9 mouse cellular contexts compared by ENCODE assay signal in the genomic region with DNA sequence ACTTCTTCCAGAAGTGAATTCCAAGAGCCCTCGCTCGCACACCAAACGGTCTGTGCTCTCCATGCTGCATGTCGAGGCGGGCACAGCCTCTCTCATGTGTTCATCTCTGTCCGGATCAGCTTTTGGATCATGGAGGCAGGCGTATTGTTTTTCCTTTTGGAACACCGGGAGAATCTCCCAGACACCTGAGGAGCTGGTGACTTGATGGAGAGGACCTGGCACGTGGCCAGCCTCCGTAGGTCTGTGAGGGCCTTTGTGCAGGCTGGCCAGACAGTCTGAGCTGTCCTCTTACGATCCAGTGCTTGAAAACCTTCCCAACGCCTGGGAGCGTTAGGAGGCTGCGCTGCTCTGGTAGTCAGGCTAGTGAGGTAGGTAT. TPM values are rescaled to one million over a fixed set of nuclear protein-coding genes. Genes with fewer than 3 reads are reported as not detected.
DNase-seq lines count a peak whose midpoint lies in the region; ATAC-seq and TF ChIP-seq lines count a peak whose summit lies in the region.
"Had no signal": no experiment of that assay in that cellular context is flagged by ENCODE, and none has a peak within 500 bp of the region (broad histone marks: within the 10 kb centered on the region; RNA-seq: fewer than 3 reads in every experiment).

No protein-coding gene starts in this region.

- WGBS in kidney, embryonic 15.5 days: under 1% methylated on average over 14 of the region's 14 CpGs
- under 1% methylated on average over 14 of the region's 14 CpGs for WGBS in bone marrow, adult 2 months
- 1% methylated on average over 14 of the region's 14 CpGs for WGBS in forebrain, embryonic 13.5 days
- 0% methylated on average over 14 of the region's 14 CpGs for WGBS in liver, embryonic 13.5 days (ENCODE audit: insufficient replicate concordance)
- under 1% methylated on average over 14 of the region's 14 CpGs for WGBS in stomach, embryonic 15.5 days

- no peak for TF ChIP-seq CTCF in bone marrow, adult 2 months (IDR thresholded peaks at IDR 0.05; ENCODE audit: control insufficient read depth, insufficient read depth, low read length)

- peak overlapping the region; percentile 83 for H3K4me2 ChIP-seq in kidney, embryonic 15.5 days
- H3K4me2 ChIP-seq in forebrain, embryonic 13.5 days: peak overlapping the region; percentile 98
- peak overlapping the region; percentile 93 for H3K4me2 ChIP-seq in liver, embryonic 13.5 days
- peak overlapping the region; percentile 81 for H3K4me2 ChIP-seq in stomach, embryonic 15.5 days

- peak overlapping the region; percentile 62 for H3K4me3 ChIP-seq in kidney, embryonic 15.5 days (replicated peaks)
- H3K4me3 ChIP-seq in bone marrow, adult 2 months (replicated peaks; ENCODE audit: control insufficient read depth, low read depth, low read length): peak overlapping the region; percentile 82
- H3K4me3 ChIP-seq in forebrain, embryonic 13.5 days: peak overlapping the region; percentile 79
- H3K4me3 ChIP-seq in liver, embryonic 13.5 days (replicated peaks): peak overlapping the region; percentile 84
- peak overlapping the region; percentile 76 for H3K4me3 ChIP-seq in stomach, embryonic 15.5 days (replicated peaks)

- H3K9ac ChIP-seq in kidney, embryonic 15.5 days: peak overlapping the region; percentile 86
- H3K9ac ChIP-seq in forebrain, embryonic 13.5 days: peak overlapping the region; percentile 91
- H3K9ac ChIP-seq in liver, embryonic 13.5 days: peak overlapping the region; percentile 89
- peak overlapping the region; percentile 60; the same call in 1 of the 2 replicates for H3K9ac ChIP-seq in stomach, embryonic 15.5 days

- peak; percentile 15; the same call in 1 of the 2 replicates for ATAC-seq in kidney, embryonic 15.5 days (replicated peaks; ENCODE audit: low FRiP score)
- peak; percentile 9; the same call in 1 of the 2 replicates for ATAC-seq in forebrain, embryonic 13.5 days
- peak; percentile 14; the same call in 1 of the 2 replicates for ATAC-seq in liver, embryonic 13.5 days (ENCODE audit: low read depth)
- no peak; the same call in 1 of the 2 replicates for ATAC-seq in stomach, embryonic 15.5 days (ENCODE audit: insufficient read depth, low FRiP score, low read depth)

- H3K27ac ChIP-seq in kidney, embryonic 15.5 days: peak overlapping the region; percentile 88
- peak overlapping the region; percentile 76; the same call in 1 of the 2 replicates for H3K27ac ChIP-seq in bone marrow, adult 2 months (ENCODE audit: control insufficient read depth, insufficient read depth, low read depth, low read length, poor library complexity)
- H3K27ac ChIP-seq in forebrain, embryonic 13.5 days: peak overlapping the region; percentile 86
- H3K27ac ChIP-seq in liver, embryonic 13.5 days: peak overlapping the region; percentile 83
- H3K27ac ChIP-seq in stomach, embryonic 15.5 days: peak overlapping the region; percentile 67; the same call in 1 of the 2 replicates

- H3K9me3 ChIP-seq in kidney, embryonic 15.5 days (replicated peaks): 0 out of 2 replicates have a peak, but pooled peaks cover 3% of the 10 kb centered on the region
- H3K9me3 ChIP-seq in forebrain, embryonic 13.5 days (replicated peaks): no peaks in the 10 kb centered on the region
- no peaks in the 10 kb centered on the region for H3K9me3 ChIP-seq in liver, embryonic 13.5 days (replicated peaks)
- no peaks in the 10 kb centered on the region for H3K9me3 ChIP-seq in stomach, embryonic 15.5 days

- peaks cover 21% of the 10 kb centered on the region for H3K36me3 ChIP-seq in kidney, embryonic 15.5 days
- H3K36me3 ChIP-seq in forebrain, embryonic 13.5 days (ENCODE audit: poor library complexity, severe bottlenecking): peaks cover 20% of the 10 kb centered on the region
- H3K36me3 ChIP-seq in liver, embryonic 13.5 days: peaks cover 22% of the 10 kb centered on the region
- peaks cover 12% of the 10 kb centered on the region; the same call in 1 of the 2 replicates for H3K36me3 ChIP-seq in stomach, embryonic 15.5 days

- DNase-seq in kidney, adult 9 months: no peak
- no peak for DNase-seq in liver, embryonic 13.5 days
- no peak for DNase-seq in spleen, adult 18-20 months
- DNase-seq in c-Kit-positive CD71-positive TER-119-positive erythroid progenitor cells, embryonic 14.5 days (ENCODE audit: low spot score): no peak

- no peak for TF ChIP-seq POLR2A in bone marrow, adult 2 months (IDR thresholded peaks at IDR 0.05; ENCODE audit: borderline replicate concordance, control insufficient read depth, low read depth, low read length)

- H3K4me1 ChIP-seq in kidney, embryonic 15.5 days: peaks cover 32% of the 10 kb centered on the region
- peaks cover 2% of the 10 kb centered on the region; the same call in 1 of the 2 replicates for H3K4me1 ChIP-seq in bone marrow, adult 2 months (ENCODE audit: control insufficient read depth, insufficient read depth, low read length)
- peaks cover 41% of the 10 kb centered on the region for H3K4me1 ChIP-seq in forebrain, embryonic 13.5 days
- H3K4me1 ChIP-seq in liver, embryonic 13.5 days (replicated peaks): peaks cover 58% of the 10 kb centered on the region
- peaks cover 29% of the 10 kb centered on the region for H3K4me1 ChIP-seq in stomach, embryonic 15.5 days

- H3K27me3 ChIP-seq in kidney, embryonic 15.5 days: peaks cover 39% of the 10 kb centered on the region
- peaks cover 22% of the 10 kb centered on the region for H3K27me3 ChIP-seq in forebrain, embryonic 13.5 days
- H3K27me3 ChIP-seq in liver, embryonic 13.5 days: peaks cover 25% of the 10 kb centered on the region
- H3K27me3 ChIP-seq in stomach, embryonic 15.5 days (replicated peaks): peaks cover 18% of the 10 kb centered on the region

RNA-seq across cellular contexts. Expression of gene Slc25a1, which starts 5.9 kb away (rescaled TPM):
- polyA plus RNA-seq in kidney, embryonic 15.5 days (2015; fragmentation: Nextera tagmentation; extraction: Ambion mirVana): 93.1 and 94.5 TPM in 2 replicates
- polyA plus RNA-seq in bone marrow, adult 2 months (2011; ENCODE audit: insufficient read depth, insufficient read length, low replicate concordance, missing spikeins): 15.2 and 19.9 TPM in 2 replicates
- polyA plus RNA-seq in forebrain, embryonic 13.5 days (2015; fragmentation: Nextera tagmentation; extraction: Ambion mirVana): 104 and 118 TPM in 2 replicates
- 78.6 and 83.0 TPM in 2 replicates for polyA plus RNA-seq in liver, embryonic 13.5 days (2015; fragmentation: Nextera tagmentation; extraction: Ambion mirVana)
- 124 and 134 TPM in 2 replicates for polyA plus RNA-seq in stomach, embryonic 15.5 days (2015; fragmentation: Nextera tagmentation; extraction: Ambion mirVana)

RNA-seq across cellular contexts. Expression of gene Gsc2, which starts 7.3 kb away (rescaled TPM):
- polyA plus RNA-seq in kidney, embryonic 15.5 days (2015; fragmentation: Nextera tagmentation; extraction: Ambion mirVana): not detected in 2 replicates
- not detected in 2 replicates for polyA plus RNA-seq in bone marrow, adult 2 months (2011; ENCODE audit: insufficient read depth, insufficient read length, low replicate concordance, missing spikeins)
- 0.32 TPM in 1 of 2 replicates, not detected in the other for polyA plus RNA-seq in forebrain, embryonic 13.5 days (2015; fragmentation: Nextera tagmentation; extraction: Ambion mirVana)
- not detected in 2 replicates for polyA plus RNA-seq in liver, embryonic 13.5 days (2015; fragmentation: Nextera tagmentation; extraction: Ambion mirVana)
- not detected in 2 replicates for polyA plus RNA-seq in stomach, embryonic 15.5 days (2015; fragmentation: Nextera tagmentation; extraction: Ambion mirVana)
- polyA plus RNA-seq: large intestine, adult 2 months had no signal

RNA-seq across cellular contexts. Expression of gene Ess2, which starts 11.0 kb away (rescaled TPM):
- 39.0 and 42.3 TPM in 2 replicates for polyA plus RNA-seq in kidney, embryonic 15.5 days (2015; fragmentation: Nextera tagmentation; extraction: Ambion mirVana)
- 14.2 and 19.2 TPM in 2 replicates for polyA plus RNA-seq in bone marrow, adult 2 months (2011; ENCODE audit: insufficient read depth, insufficient read length, low replicate concordance, missing spikeins)
- 48.9 and 54.6 TPM in 2 replicates for polyA plus RNA-seq in forebrain, embryonic 13.5 days (2015; fragmentation: Nextera tagmentation; extraction: Ambion mirVana)
- 11.7 and 11.8 TPM in 2 replicates for polyA plus RNA-seq in liver, embryonic 13.5 days (2015; fragmentation: Nextera tagmentation; extraction: Ambion mirVana)
- 31.7 and 35.5 TPM in 2 replicates for polyA plus RNA-seq in stomach, embryonic 15.5 days (2015; fragmentation: Nextera tagmentation; extraction: Ambion mirVana)

RNA-seq across cellular contexts. Expression of gene Tssk2, which starts 23.7 kb away (rescaled TPM):
- polyA plus RNA-seq in kidney, embryonic 15.5 days (2015; fragmentation: Nextera tagmentation; extraction: Ambion mirVana): 0.12 TPM in 1 of 2 replicates, not detected in the other
- not detected in 2 replicates for polyA plus RNA-seq in bone marrow, adult 2 months (2011; ENCODE audit: insufficient read depth, insufficient read length, low replicate concordance, missing spikeins)
- polyA plus RNA-seq in forebrain, embryonic 13.5 days (2015; fragmentation: Nextera tagmentation; extraction: Ambion mirVana): not detected in 2 replicates
- not detected in 2 replicates for polyA plus RNA-seq in liver, embryonic 13.5 days (2015; fragmentation: Nextera tagmentation; extraction: Ambion mirVana)
- 0.09 TPM in 1 of 2 replicates, not detected in the other for polyA plus RNA-seq in stomach, embryonic 15.5 days (2015; fragmentation: Nextera tagmentation; extraction: Ambion mirVana)
- polyA plus RNA-seq: large intestine, adult 2 months had no signal

RNA-seq across cellular contexts. Expression of gene Dgcr2, which starts 23.8 kb away (rescaled TPM):
- polyA plus RNA-seq in kidney, embryonic 15.5 days (2015; fragmentation: Nextera tagmentation; extraction: Ambion mirVana): 86.0 and 91.9 TPM in 2 replicates
- polyA plus RNA-seq in bone marrow, adult 2 months (2011; ENCODE audit: insufficient read depth, insufficient read length, low replicate concordance, missing spikeins): 7.7 and 22.4 TPM in 2 replicates
- polyA plus RNA-seq in forebrain, embryonic 13.5 days (2015; fragmentation: Nextera tagmentation; extraction: Ambion mirVana): 85.6 and 101 TPM in 2 replicates
- polyA plus RNA-seq in liver, embryonic 13.5 days (2015; fragmentation: Nextera tagmentation; extraction: Ambion mirVana): 18.6 and 20.7 TPM in 2 replicates
- polyA plus RNA-seq in stomach, embryonic 15.5 days (2015; fragmentation: Nextera tagmentation; extraction: Ambion mirVana): 74.6 and 80.5 TPM in 2 replicates
